Mouse (Mus musculus): Measurements from ENCODE around the gene Smc2. TPM values are rescaled to one million over a fixed set of nuclear protein-coding genes. Genes with fewer than 3 reads are reported as not detected.
A peak's percentile ranks its signal among the peaks of the same experiment; 100 is the strongest.
"Not testable (repeated sequence)": the region's sequence is repeated elsewhere in the genome, so short reads cannot be mapped to it uniquely, and the experiment has no call there.

Gene Smc2
- 10 to 100 TPM; 48.9 to 49.1 TPM for polyA plus RNA-seq (2017; shearing (Covaris generic))

DNA sequence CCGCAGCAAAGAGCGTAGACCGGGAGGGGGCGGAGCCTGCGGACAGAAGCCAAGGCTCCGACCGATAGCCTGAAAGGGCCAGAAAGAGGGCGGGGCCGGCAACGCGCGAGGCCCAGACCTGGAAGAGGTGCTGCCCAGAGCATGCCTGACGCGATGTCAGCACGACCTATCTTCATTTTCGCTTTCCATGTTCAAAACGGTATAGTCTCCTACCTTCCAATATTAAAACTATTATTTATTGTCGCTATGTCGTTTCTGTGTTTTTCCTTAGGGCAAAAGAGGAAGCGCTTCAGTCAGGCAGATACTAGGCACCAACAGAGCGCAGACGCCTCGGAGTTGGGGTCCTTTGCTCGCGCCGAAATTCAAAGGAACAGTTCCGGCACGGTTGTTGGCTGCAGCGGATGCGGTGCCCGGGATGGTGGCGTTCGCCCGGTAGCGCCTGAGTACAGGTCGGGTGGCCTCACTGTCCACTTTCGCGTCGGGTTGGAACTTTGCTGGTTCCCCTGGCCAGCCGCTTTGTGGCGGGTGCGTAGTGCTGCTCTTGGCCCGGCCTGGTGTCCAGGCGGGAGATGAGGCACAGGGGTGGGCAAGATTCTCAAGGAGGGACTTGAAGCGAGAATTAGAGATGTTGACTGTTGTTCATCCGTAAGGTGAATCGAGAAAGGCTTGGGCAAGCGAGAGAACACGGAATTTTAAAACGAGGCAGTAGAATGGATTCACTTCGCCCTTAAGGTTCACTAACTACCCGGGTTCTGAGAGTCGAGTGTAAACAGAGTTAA lies at the start of gene Smc2:
Smc2 (plus strand) TSS at position 358 of the 779 bp plus-strand sequence.
- peak; percentile 95 for ATAC-seq

DNA sequence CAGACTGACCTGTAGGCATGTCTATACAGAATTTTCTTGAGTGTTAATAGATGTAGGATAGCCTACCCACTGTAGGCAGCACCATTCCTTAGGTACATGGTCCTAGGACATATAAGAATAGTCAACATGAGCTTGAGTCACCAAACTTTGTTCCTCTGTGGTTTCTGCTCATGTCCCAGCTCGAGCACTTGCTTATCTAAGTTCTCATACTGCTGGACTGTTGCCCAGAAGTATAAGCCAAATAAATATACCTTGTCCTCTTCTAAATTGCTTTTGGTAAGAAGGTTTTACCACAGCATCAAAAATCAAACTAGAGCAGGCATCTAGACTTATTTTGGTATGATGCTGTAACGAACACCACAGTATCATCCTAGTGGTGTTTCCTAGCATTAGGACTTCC lies 27.5 kb upstream of the Smc2 start:
- ATAC-seq: no peak

DNA sequence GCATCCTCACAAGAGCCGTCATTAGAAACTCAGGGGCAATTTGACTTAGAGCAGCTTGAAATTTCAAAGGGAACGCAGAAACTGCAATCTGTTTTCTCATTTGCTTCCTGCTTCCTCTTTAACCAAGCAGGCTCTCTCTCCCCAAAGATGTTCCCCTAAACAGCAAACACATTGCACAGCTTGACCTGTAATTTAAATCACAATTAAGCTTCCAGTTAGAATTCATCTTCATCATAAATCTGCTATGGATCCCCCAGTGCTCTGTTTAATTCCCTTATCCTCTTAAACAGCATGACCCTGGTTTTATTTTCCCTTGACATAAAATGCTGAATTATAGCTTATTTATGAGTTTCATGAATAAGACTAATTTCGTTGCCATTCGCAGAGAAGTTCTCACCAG lies 15.4 kb upstream of the Smc2 start:
- no peak for ATAC-seq

DNA sequence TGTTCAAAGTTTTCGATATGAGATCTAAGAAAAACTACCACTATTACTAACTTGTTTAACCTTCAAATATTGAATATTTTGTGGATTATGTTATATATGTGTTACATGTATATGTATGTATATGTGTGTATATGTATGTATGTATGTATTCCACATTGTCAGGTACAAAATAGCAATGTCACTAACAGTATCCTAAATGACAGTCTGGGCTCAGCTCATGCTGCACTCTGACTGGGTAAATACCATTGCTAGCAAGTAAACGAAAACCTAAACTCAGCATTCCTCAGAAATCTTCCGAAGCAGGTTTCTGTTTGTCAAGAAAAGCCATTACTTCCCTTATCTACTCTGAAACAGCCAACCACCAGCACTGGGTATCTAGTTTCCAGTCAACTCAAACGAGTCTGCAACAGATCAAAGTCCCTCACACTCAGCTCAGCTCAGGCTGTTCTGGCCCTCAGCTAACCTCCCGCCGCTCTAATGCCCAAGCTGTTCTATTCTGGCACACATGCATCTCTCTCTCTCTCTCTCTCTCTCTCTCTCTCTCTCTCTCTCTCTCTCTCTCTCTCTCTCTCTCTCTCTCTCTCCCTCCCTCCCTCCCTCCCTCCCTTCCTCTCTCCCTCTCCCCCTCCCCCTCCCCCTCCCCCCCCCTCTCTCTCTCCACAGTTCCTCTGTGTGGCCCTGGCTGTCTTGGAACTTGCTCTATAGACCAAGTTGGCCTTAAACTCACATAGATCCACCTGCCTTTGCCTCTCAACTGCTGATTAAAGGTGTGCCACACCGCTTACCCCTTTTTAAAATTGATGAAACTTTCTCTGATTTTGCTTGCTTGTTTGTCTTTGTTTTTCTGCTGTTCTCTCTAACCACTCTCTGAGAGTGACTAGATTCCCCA lies 9.5 kb upstream of the Smc2 start:
- no peak for ATAC-seq

DNA sequence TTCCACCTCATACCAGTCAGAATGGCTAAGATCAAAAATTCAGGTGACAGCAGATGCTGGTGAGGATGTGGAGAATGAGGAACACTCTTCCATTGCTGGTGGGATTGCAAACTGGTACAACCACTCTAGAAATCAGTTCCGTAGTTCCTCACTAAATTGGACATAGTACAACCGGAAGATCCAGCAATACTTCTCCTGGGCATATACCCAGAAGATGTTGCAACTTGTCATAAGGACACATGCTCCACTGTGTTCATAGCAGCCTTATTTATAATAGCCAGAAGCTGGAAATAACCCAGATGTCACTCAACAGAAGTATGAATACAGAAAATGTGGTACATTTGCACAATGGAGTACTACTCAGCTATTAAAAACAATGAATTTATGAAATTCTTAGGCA lies 3.5 kb upstream of the Smc2 start:
- ATAC-seq: not testable (repeated sequence)

DNA sequence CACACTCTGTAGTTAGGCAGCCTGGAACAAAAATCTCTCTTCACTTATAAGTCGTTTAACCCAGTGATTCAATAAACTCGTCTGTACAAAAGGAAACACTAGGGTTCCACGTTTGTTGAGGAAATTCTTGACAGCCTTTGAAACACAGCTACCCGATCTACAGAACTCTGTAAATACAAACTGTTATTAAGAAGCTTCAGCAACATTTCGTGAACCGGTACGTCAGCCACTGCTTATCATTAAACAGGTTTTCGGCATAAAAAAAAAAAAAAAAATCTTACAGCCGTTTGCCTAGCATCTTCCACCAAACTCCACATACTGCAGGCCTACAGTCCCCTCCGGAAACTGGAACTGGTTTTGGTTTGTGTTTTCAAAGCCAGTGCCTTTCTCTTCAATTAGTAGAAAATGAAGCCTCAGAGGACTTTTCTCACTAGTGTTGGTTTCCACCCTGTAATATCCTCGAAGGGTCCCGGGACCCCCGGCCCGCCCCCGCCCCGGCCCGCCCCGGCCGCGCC lies 615 bp upstream of the Smc2 start:
- ATAC-seq: peak; percentile 38

DNA sequence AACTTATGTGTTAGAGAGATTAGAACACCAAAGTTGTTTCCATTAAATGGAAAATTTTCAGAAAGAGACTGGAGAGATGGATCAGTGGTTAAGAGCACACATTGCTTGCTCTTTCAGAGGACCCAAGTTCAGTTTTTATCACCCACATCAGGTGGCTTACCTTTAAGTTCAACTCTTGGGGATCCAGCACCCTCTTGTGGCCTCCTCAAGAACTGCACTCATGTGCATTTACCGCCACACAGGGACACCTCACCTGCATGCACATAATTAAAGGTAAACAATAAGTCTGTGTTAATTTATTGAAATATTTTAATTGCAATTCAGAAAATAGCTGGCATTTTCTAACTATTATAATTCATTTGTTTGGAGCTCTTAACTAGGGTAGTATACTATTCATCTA lies 20.7 kb downstream of the Smc2 start:
- no peak for ATAC-seq

DNA sequence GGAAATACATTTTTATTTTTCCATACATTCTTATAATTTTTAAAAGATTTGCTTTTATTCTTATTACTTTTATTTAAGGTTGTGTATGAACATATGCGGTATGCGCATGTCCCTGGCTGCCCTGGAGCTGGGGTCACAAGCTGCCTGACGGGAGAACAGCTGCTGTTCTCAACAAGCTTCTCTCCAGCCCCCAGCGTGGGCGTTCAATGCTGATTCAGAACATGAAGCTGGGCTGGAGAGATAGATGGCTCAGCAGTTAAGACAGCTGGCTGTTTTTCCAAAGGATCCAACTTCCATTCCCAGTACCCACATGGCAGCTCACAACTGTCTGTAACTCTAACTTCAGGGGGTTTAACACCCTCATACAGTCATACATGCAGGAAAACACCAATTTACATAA lies 22.3 kb downstream of the Smc2 start:
- no peak for ATAC-seq

DNA sequence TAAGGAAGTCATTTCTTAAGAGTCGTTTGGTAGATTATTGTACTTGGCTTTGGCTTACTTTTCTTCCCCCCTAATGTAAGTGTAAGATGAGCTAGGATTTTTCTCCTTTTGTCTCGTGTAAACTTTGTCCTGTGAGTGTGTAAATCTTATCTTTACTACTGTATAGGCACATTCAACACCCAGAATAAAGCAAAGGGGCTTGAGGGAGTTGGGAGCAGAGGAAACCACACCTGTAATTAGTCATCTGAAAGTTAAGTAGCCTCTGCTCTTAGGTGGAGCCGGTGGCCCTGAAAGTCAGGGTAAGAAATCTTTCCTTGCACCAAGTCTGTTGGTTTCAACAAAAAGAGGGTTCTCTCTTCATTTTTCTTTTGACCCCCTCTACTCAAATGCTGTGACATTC lies 34.4 kb downstream of the Smc2 start:
- ATAC-seq: no peak

DNA sequence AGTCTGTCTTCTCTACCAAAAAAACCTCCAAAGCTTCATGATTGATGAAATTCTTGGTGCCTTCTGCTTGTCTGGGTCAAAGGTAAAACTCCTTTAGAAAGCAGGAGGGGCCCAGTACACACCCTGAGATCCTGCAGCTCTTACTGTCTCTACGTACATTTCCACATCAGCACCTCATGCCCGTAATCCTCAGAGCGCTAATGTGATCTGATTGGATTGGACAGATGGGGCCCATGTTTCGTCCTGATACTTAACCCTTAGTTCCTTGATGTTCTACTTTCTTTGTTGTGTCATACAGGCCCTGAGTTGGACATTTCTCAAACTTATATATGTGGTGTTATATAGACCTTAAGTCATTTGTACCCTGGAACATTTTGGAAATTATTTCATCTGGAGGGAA lies 48.4 kb downstream of the Smc2 start:
- no peak for ATAC-seq

DNA sequence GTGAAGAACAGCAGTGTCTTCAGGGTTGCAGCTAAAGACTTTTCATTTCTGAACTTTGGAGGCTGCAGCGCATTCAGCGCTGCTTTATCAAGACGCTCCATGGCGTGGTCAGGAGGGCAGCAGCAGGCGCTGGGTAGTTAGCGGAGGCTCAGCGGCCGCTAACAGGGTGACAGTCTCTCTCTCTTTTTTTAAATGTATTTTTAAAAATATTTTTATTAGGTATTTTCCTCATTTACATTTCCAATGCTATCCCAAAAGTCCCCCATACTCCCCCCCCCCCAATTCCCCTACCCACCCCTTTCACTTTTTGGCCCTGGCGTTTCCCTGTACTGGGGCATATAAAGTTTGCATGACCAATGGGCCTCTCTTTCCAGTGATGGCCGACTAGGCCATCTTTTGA lies 58.1 kb downstream of the Smc2 start, which contains the start of gene Vma21-ps:
Vma21-ps (minus strand) TSS at position 101 of the 400 bp plus-strand sequence.
- not testable (repeated sequence) for ATAC-seq

DNA sequence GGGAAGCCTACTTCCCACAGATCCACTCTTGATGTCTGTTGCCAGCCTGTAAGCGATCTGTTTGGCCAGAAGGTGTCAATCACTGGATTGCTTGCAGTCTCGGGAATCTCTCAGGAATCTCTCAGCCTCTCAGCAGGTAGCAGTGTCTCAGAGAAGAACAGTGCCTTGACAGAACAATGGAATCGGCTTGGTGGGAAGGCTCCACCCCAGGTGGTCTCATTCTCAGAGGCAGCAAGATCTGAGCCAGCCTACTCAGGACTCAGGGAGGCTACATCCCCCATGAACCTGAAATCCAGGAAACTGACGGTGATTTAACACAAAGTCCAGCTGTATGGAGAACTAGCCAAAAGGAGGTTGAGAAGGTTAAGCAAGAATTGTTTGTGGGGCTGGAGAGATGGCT lies 78.5 kb downstream of the Smc2 start:
- no peak for ATAC-seq

DNA sequence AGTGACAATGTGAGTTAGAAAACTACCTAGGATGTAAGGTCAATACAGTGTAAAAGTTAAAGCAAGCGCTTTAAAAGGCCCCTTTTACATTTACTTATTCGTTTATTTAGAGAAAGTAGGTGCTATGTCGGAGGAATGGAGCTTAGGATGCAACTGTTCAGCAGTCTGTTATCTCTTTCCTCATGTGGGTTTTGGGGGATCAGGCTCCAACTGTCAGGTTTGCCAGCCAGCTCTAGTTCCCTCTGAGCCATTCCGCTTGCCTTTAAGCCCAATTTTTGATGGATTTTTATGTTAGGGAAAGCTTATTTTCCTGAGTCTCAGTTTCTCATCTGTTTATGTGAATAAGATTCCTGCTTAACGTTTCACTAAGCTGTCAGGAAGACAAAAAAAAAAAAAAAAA lies 80.3 kb downstream of the Smc2 start:
- ATAC-seq: no peak

DNA sequence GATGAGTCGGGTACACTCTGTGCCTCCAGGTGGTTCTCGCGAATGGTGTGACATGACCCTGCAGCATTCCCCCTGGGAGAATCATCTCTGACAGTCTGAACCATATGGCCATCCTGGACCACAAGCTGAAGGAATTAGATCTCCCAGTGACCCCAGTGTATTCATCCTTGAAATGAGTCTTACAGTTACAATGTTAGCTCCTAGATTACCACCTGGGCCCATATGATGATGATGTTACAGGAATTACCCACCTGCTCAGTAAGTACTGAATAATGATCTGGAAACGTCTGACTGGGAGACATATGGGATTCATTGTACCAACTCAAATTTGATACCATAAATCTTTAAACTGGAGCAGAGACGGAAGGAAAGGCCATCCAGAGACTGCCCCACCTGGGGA lies 87.4 kb downstream of the Smc2 start:
- no peak for ATAC-seq

DNA sequence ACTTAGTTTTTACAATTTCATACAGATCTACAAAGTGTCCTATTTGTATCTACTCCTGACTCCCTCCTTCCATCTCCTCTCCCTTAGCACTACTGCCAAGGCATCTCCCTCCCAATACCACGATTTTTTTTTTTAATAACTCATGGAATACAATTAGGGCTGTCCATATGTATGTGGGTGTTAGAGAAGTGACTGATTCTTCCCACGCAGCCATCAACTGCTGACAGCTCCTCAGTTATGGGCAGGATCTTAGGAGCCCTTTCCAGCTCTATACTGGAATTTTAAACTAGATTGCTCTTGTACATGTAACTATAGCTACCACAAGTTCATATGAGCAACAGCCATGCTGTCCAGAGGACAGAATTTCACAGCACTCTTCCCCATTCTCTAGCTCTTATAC lies 91.6 kb downstream of the Smc2 start:
- no peak for ATAC-seq

Other genes starting within 250 kb of the Smc2 start
- gene Vma21-ps, start 58.0 kb downstream of the Smc2 start, polyA plus RNA-seq (2017; shearing (Covaris generic)): not detected
- gene Toporsl, start 157.0 kb downstream of the Smc2 start, polyA plus RNA-seq (2017; shearing (Covaris generic)): not detected